Mouse (Mus musculus) layer of hippocampus, adult 9-10 months (tissue): ENCODE data around the gene Lepr.
A peak's percentile ranks its signal among the peaks of the same experiment; 100 is the strongest.
"Not testable (repeated sequence)": the region's sequence is repeated elsewhere in the genome, so short reads cannot be mapped to it uniquely, and the experiment has no call there.

ENCODE experiments used
- DNase-seq: peaks from one replicate; pipeline ENCODE4 v3.0.0; 2022; ENCODE audit warnings: low spot score

Gene Lepr

DNA sequence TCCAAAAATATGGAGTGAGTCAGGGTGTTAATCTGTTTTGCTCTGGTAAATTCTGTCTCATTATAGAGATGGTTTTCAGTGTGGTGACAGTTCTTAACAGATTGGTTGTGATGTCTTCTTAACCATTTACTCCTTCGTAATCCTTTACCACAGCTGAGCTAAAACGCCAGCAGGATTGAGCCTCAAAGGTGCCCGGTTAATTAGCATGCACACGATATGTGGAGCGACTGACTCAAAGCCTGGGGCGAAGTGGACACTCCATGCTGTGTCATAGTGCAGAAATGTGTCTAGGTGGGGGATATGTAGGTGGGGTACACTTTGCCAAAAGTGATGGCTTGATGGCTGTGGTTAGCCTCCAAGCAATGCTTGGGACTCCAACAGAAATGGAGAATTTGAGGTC, 1.4 kb upstream of the Lepr start:
- DNase-seq = no peak

DNA sequence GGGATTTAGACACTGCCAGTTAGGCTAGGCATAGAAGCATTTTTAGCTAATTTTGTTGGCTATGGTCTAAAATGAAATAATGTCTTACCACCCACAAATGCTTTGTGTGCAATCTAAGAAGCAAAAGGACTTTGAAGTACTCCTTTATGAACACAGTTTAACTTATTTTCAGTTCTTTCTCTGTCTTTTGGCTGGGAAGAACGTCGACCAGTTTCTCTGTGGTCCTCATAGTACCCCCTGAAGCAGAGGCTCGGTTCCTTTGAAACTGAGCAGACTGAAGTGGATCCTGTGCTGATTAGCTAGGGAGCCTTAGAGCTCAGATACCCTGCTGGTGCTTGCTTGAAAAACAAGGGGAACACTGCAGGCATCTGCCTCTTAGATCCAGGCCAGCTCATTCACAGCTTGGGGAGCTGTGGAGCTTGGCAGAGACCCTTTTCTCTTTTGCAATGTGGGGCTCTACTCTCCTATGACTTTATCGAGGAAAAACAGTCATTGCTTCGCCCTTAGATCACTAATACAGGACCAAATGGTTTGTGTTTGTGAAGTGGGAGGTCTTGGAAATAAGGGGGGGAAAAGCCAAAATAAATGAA, 1.9 kb downstream of the Lepr start:
- DNase-seq = peak; percentile 15

DNA sequence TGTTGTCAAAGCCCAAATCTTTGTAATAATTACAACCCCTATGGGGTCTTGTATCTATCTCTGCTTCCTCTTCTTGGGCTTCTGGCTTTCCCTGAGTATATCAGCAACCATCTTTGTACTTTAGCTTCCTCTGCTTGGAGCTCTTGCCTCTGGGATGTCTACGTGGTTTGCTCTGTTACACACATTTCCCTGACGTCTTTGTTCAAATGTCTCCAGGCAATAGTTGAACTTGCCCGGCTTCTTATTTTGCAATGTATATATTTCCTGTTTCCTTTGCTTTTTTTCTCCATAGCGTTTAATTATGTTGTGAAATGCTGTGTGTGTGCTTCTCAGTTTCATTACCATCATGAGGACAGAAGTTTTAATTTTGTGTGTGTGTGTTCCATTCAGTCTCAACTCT, 4.5 kb downstream of the Lepr start:
- no peak for DNase-seq

DNA sequence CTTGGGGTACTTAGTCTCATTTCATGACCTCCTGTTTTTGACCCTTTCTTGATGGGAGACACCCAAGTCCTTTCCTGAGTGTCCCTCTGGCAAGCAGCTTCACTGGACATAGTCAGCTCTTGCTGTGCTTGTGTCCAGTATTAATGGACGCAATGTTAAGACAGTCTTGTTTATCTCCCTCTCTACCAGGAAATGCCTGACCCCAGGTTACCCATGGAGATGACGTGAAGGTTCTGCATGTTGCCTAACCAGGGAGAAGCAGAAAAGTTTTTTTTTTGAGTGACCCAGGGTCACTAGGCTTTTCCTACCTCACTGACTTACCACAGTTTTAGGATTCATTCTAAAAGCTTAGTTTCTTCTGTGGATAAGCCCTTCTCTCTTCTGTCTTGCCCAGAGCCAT, 24.8 kb downstream of the Lepr start:
- no peak for DNase-seq

DNA sequence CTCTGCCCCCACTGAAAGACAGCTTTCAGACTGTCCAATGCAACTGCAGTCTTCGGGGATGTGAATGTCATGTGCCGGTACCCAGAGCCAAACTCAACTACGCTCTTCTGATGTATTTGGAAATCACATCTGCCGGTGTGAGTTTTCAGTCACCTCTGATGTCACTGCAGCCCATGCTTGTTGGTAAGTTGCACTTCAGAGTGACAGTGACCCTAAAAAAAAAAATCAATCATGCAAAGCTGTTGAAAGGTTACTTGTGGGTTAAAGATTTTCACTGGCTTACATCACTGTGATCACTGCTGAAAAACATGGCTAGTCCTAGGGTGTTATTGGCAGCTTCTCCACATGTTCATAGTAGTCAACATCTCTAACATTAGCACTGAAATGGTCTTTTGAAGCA, 28.3 kb downstream of the Lepr start:
- DNase-seq = no peak

DNA sequence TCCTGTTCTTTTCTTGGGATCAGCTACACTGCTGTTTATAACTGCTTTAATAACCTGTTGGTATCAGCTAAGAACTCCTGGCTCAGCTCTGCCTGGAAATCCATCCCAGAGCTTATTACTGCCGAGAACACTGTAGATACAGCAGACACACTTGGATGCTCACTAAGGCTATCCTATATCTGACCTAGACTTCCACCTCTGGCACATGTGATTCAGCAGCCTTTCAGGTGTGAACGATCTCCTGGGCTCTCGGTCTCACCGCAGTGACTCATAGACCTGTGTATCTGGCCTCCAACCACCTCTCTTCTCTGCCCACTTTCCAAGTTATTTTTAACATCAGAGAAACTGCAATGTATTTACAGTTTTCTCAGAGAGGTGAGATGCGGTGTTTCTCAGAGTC, 43.3 kb downstream of the Lepr start:
- DNase-seq = no peak

DNA sequence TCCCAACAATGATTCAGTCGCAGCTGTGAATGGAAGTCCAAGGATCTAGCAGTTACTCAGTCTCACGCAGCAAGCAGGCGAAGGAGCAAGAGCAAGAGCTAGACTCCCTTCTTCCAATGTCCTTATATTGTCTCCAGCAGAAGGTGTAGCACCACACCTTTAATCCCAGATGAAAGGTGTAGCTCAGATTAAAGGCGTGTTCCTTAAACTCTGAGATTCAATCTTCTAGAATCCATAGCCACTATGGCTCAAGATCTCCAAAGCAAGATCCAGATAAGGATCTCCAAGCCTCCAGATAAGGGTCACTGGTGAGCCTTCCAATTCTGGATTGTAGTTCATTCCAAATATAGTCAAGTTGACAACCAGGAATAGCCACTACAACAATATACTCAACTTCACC, 126.7 kb downstream of the Lepr start, which contains the start of gene B020004J07Rik:
Gene B020004J07Rik, minus strand, starts transcription at position 101 of the 400 bp plus-strand sequence.
- DNase-seq = not testable (repeated sequence)

DNA sequence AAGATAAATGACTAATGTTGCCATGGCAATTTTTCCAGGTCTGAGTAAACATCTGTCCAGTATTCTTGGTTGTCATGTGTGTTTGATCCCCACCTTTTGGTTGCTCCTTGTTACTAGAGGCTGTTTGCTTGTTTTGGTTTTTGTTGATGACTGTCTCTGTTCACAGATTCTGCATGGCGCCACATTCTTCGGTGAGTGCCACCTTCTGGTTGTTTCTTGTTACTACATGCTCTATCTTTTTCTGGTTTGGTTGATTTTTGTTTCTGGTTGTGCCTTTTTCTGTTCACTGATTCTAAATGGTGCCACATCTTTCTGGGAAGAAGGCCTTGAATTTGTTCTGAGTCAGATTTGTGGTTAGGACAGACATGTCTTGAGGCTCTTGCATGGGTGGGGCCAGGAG, 133.7 kb downstream of the Lepr start:
- no peak for DNase-seq

DNA sequence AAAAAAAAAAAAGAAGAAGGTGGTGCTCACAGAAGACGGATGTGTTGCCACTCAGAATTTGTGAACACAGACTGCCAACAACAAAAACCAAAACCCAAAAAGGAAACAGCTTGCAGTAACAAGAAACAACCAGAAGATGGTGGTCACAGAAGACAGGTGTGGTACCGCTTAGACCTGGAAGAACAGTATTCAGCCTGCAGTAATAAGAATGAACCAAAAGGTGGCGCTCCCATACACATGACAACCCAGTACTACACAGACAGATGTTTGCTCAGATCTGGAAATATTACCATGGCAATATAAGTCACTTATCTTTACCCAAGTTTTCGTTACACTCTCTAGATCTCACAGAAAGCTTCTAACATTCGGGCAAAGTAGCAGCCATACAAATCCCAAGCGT, 143.7 kb downstream of the Lepr start:
- peak; percentile 29 for DNase-seq

DNA sequence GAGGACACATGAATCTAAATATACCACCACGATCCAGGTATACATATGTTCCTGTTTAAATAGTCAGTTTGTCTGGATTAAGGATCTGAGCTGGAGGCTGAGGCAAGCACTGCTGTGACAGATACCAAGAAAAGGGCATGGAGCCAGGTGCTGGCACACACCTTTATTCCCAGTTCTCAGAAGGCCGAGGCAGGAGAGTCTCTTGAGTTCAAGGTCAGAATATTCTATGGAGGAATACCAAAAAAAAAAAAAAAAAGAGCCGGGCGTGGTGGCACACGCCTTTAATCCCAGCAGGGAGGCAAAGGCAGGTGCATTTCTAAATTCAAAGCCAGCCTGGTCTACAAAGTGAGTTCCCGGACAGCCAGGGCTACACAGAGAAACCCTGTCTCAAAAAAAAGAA, 145.1 kb downstream of the Lepr start:
- no peak for DNase-seq
